Mouse (Mus musculus) heart, embryonic 11.5 days (tissue): Measurements from ENCODE around the gene Glb1. TPM values are rescaled to one million over a fixed set of nuclear protein-coding genes. Genes with fewer than 3 reads are reported as not detected.
"Not testable (repeated sequence)": the region's sequence is repeated elsewhere in the genome, so short reads cannot be mapped to it uniquely, and the experiment has no call there.

ENCODE experiments used
- ATAC-seq: fragments of 200-750 bp; cut with Nextera tagmentation; replicated peaks from 2 replicates; pipeline ENCODE4 v1.8.0; 2017; ENCODE audit warnings: moderate library complexity; ENCODE audit not compliant: insufficient number of reproducible peaks, low FRiP score, low TSS enrichment
- H3K27ac ChIP-seq: fragments of 300-500 bp; sonication (generic); 2 replicates; pipeline ENCODE4 v1.5.1; 2014; ENCODE audit warnings: mild to moderate bottlenecking, low read depth, low read length
- H3K27me3 ChIP-seq: fragments of 300-500 bp; sonication (generic); 2 replicates; pipeline ENCODE4 v1.6.1; 2014; ENCODE audit warnings: mild to moderate bottlenecking, low read length, mixed read lengths; ENCODE audit not compliant: control insufficient read depth, insufficient read depth
- H3K36me3 ChIP-seq: fragments of 300-500 bp; sonication (generic); 2 replicates; pipeline ENCODE4 v1.6.1; 2014; ENCODE audit warnings: mild to moderate bottlenecking, low read length, moderate library complexity, mixed read lengths; ENCODE audit not compliant: control insufficient read depth, insufficient read depth
- H3K4me1 ChIP-seq: fragments of 300-500 bp; sonication (generic); 2 replicates; pipeline ENCODE4 v1.6.1; 2014; ENCODE audit warnings: low read length; ENCODE audit not compliant: control insufficient read depth, insufficient read depth
- H3K4me2 ChIP-seq: fragments of 300-500 bp; sonication (generic); 2 replicates; pipeline ENCODE4 v1.6.1; 2014; ENCODE audit warnings: mild to moderate bottlenecking, moderate library complexity
- H3K4me3 ChIP-seq: fragments of 300-500 bp; sonication (generic); 2 replicates; pipeline ENCODE4 v1.5.1; 2014; ENCODE audit warnings: low read depth, low read length
- H3K9ac ChIP-seq: fragments of 300-500 bp; sonication (generic); 2 replicates; pipeline ENCODE4 v1.6.1; 2014; ENCODE audit warnings: mild to moderate bottlenecking, low read depth, low read length, moderate library complexity
- H3K9me3 ChIP-seq: fragments of 300-500 bp; sonication (generic); replicated peaks from 2 replicates; pipeline ENCODE4 v1.6.1; 2016; ENCODE audit warnings: low read length; ENCODE audit not compliant: control insufficient read depth
- WGBS: fragments of 180-500 bp; shearing (Covaris S2); extraction: QIAGEN DNeasy Blood & Tissue Kit; methylation state at CpG from one replicate; pipeline ENCODE4 v1.1.7; 2014; ENCODE audit not compliant: insufficient replicate concordance; 5-methylcytosine and 5-hydroxymethylcytosine counted together
- polyA plus RNA-seq: library from polyadenylated mRNA; unstranded; fragments of >200 nt; fragmentation: Nextera tagmentation; extraction: Ambion mirVana; gene quantifications from 2 replicates; pipeline ENCODE4 v1.2.1, GENCODE M21; 2014

Gene Glb1
- polyA plus RNA-seq, 1 experiment from 2014 or later = 39.6 TPM

GRCm38 (mm10) chr9:114518812-114519477 is 118.1 kb downstream of the Glb1 start:
- WGBS = 69% methylated on average over 9 of the region's 9 CpGs
- Histone ChIP-seq H3K4me3 (no peak overlapping the region), H3K9ac (no peak overlapping the region), H3K36me3 (peaks cover 2% of the 10 kb centered on the region), H3K9me3 (no peaks in the 10 kb centered on the region), H3K27me3 (no peaks in the 10 kb centered on the region), H3K27ac (no peak overlapping the region), H3K4me2 (no peak overlapping the region), H3K4me1 (peaks cover 11% of the 10 kb centered on the region)
- no peak for ATAC-seq

- not testable (repeated sequence) for H3K9ac ChIP-seq, H3K4me3 ChIP-seq, H3K4me1 ChIP-seq, H3K9me3 ChIP-seq, H3K4me2 ChIP-seq, H3K27me3 ChIP-seq, H3K36me3 ChIP-seq, H3K27ac ChIP-seq, ATAC-seq
- WGBS = 61% methylated on average over 4 of the region's 4 CpGs
Measured at GRCm38 (mm10) chr9:114520529-114520928, 119.7 kb downstream of the Glb1 start.

GRCm38 (mm10) chr9:114522041-114522440 is 121.2 kb downstream of the Glb1 start:
- Histone ChIP-seq H3K4me1 (peaks cover 17% of the 10 kb centered on the region), H3K27ac (no peak overlapping the region), H3K4me3 (no peak overlapping the region), H3K9ac (no peak overlapping the region), H3K27me3 (no peaks in the 10 kb centered on the region), H3K9me3 (no peaks in the 10 kb centered on the region), H3K36me3 (no peaks in the 10 kb centered on the region), H3K4me2 (no peak overlapping the region)
- 53% methylated on average over 5 of the region's 5 CpGs for WGBS
- no peak for ATAC-seq

- Histone ChIP-seq H3K27ac (no peak overlapping the region), H3K27me3 (no peaks in the 10 kb centered on the region), H3K9ac (no peak overlapping the region), H3K9me3 (no peaks in the 10 kb centered on the region), H3K36me3 (no peaks in the 10 kb centered on the region), H3K4me3 (no peak overlapping the region), H3K4me2 (no peak overlapping the region), H3K4me1 (peaks cover 18% of the 10 kb centered on the region)
- ATAC-seq = no peak
- WGBS = 88% methylated on average over 9 of the region's 9 CpGs
Measured at GRCm38 (mm10) chr9:114522501-114522900, 121.6 kb downstream of the Glb1 start.

Other genes with a start within 250 kb of the Glb1 start
- gene Bcl2a1c, start 70.9 kb upstream of the Glb1 start, polyA plus RNA-seq = not detected in 2 replicates
- 129 and 138 TPM in 2 replicates for gene Crtap, start 10.4 kb upstream of the Glb1 start, polyA plus RNA-seq
- gene Tmppe, start within 50 bp of the Glb1 start, polyA plus RNA-seq = 4.3 and 6.3 TPM in 2 replicates
- not detected in 2 replicates for gene Ccr4, start 103.8 kb downstream of the Glb1 start, polyA plus RNA-seq
- gene C130032M10Rik, start 114.6 kb downstream of the Glb1 start, polyA plus RNA-seq = 0.54 and 0.90 TPM in 2 replicates
- 1.00 and 1.1 TPM in 2 replicates for gene Trim71, start 163.3 kb downstream of the Glb1 start, polyA plus RNA-seq
- gene Cnot10, start 239.1 kb downstream of the Glb1 start, polyA plus RNA-seq = 37.5 and 40.8 TPM in 2 replicates